Mouse (Mus musculus) gastrocnemius, postnatal 14 days (tissue): ENCODE measurements at regions not wholly inside any gene's neighbourhood (a gene's known extent, or its start where the extent isn't known, plus 50 kb on each side); places are given as distances from the start of the nearest gene placed in this dataset.

Source experiments
- DNase-seq: peaks from one replicate; pipeline ENCODE4 v3.0.0; 2021; ENCODE audit warnings: mixed read lengths
- intact Hi-C: fragments of 180-260 bp; cut with DNase I; formaldehyde crosslinking; loops from one replicate; pipeline ENCODE4 v1.15.1; 2025; ENCODE audit warnings: low total_unique reads

DNA sequence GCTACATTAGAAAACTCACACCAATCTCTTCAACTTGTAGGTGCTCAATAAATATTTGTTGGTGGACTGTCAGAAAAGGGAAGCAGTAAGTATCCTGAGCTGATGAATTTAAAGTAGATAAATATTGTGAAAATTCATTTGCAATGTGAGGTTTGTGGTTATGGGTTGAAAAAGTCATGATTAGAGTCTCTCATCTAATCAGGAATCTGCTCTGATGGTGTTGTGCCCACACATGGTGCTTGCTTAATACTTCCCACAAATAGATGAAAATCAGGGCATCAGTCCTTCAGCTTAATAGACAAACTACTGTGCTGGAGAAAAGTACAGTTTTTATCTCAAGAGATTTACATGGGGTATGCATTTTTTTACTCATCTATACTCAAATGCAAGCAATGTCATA is 59.9 kb downstream of the S1pr1 start:
- intact Hi-C loops, result loop anchor here (10.0 kb wide), 1 partner anchor 280 kb away; no protein-coding TSS in a partner anchor
- no peak for DNase-seq

DNA sequence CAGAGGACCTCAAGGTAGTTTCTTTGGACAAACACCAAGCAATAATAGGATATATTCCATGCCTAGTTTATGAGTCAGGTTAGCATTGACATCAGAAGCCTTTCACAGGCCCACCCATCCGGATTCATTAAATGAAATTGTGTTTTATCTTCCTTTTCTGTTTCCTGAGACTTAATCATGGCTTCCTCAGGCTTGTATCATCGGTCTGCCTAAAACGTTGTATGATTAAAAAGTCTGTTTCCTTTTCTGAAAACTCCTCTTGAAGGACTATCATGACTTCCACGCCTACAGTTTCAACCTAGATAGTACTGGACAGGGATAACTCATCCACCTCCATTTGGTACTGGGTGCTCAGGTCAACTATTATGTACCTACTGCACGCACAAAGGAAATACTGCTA is 62.6 kb downstream of the S1pr1 start:
- intact Hi-C loops, result loop anchor here (10.0 kb wide), 1 partner anchor 283 kb away; no protein-coding TSS in a partner anchor
- DNase-seq, result no peak

DNA sequence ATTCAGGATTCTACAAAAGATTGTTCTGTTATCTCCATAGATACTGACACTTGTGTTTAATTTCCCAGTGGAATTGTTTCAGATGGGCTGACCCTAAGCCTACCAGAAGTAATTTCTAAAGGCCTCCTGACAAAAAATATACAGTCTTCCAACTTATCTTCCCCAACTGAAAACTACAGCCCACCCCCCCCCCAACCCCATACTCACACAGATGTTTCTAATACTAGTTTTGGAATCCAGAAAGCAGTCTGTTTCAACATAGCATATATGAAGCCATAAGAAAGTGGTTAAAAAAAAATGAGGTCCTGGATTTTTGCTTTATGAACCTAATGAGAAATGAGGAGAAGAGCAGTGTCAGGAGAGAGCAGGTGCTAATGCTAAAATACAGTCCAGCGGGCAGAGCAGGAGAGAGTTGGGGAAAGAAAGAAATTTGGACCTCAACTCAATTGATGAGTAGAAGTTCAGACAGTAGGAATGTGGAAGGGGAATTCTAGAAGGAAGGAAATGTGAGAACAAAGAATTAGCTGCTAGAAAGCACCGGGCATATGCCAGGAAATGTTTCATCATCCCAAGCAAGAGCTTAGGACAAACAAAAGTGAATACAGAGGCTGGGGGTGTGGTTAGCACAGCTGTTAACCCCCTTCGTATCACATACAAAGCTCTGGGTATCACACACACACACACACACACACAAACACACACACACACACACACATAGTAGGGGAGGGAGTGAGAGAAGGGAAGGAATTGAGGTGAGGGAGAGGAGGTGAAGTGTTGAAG is 65.3 kb downstream of the S1pr1 start:
- DNase-seq, result no peak
- intact Hi-C loops, result loop anchor here (10.0 kb wide), 1 partner anchor 285 kb away; no protein-coding TSS in a partner anchor

DNA sequence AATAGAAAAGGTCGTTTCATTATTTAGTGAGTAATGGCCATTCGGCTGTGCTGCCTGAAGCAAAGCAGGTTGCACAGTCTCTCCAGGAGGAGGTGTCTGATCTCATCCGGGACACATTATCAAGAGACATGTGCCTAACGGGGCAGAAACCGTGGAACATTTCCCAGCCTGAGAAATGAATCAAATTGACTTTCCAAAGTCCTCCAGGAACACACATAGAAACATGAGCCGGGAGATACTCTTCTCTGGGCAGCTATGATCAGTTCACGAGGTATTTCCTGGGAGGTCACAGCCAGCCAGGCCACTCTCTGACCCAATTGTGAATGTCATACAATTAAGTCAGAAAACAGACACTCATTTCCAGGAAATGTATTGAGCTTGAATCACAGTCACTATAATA is 67.9 kb downstream of the S1pr1 start:
- DNase-seq, result no peak
- intact Hi-C loops, result no loop called here

DNA sequence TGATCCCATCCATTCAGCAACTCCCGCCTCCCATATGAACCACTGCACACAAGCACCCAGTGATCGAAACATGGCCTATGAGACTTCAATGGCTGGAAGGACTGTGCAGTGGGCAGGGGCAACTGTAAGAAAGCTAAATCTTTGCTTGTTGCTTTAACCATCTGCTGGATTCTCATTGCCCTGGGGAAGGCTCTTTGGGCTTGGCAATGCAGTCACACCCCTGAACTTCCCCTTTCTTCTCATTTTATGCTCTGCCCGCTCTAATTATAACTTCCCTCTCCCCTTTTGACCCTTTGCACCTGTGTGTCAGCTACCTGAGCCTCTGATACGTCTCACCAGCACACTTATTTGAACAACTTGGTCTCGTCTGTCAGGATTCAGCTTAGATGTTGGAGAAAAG is 70.6 kb downstream of the S1pr1 start:
- intact Hi-C loops, result no loop called here
- no peak for DNase-seq

DNA sequence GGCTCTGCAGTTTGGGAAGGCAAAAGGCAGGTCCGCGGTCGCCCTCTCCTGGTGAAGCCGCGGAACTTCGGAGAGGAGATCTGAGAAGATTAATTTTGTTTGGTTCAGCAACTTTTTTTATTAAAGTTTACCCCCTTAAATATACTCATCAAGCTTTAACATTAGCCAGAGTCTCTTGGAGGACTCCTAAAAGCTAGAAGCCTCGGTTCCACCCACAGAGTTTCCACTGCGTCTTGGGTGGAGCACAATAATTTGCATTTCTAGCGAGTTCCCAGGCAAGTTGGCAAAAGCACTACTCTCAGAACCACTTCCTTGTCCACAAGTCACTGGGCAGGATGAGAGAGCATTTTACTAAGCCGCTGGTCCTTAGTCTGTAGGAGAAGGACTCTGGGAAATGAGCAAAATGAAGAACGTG is 72.0 kb downstream of the S1pr1 start:
- intact Hi-C loops, result no loop called here
- peak; percentile 83 for DNase-seq

DNA sequence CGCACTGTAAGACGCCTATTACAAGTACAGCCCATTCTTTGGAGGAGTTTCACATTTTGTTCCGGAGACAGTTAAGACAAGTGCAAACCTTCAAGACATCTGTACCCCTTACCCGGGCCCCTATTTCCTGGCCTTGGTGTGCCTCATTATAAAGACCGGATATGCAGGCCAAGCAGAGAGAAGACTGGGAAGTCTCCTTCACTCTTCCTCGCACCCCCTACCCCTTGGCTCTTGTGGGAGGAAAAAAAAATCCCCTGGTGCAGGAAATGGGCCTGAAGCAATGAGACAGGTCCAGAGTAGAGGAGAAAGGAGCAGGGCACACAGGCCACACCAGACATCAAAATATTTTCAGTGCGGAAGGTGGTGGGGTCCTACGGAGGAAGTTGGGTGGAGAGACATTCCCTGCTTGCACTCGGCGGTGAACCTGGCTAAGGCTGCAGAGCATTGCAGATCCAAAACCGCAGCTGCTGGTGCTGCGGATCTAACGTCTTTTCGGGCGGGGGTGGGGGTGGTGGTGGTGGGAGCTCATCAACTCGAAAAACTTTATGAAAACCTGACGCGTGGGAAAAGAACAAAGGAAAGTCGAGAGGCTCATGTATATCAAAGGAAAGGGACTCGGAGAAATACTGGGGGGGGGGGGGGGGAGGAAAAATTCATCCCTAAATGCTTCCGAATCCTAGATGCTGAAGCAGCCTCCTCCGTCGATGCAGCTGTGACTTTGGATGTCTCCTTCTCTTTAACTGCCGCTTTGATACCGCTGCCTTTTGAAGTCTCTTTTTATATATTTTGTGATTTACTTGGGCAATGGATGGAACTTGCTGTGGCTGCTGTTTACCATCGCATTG is 72.6 kb downstream of the S1pr1 start:
- intact Hi-C loops, result no loop called here
- DNase-seq, result no peak

DNA sequence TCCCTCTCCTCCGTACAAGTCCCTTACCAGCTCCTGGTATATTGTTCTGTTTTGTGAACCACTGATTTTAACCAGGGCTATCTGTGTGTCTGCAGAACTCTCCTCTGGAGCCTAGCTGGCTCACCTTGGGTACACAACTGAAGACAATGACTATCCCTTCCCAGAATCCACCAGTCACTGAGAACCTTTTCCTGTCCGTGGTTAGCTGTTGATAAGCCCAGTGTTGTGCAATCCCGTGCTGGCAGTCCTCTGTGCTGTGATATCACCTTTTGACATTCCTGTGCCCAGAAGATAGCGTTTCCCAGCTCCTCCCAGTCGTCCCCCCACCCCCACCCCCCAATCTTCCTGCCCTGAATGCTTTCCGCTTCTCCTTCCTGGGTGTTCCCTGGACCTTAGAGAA is 73.5 kb downstream of the S1pr1 start:
- intact Hi-C loops, result loop anchor here (2.0 kb wide), 1 partner anchor 43 kb away; no protein-coding TSS in a partner anchor
- no peak for DNase-seq

DNA sequence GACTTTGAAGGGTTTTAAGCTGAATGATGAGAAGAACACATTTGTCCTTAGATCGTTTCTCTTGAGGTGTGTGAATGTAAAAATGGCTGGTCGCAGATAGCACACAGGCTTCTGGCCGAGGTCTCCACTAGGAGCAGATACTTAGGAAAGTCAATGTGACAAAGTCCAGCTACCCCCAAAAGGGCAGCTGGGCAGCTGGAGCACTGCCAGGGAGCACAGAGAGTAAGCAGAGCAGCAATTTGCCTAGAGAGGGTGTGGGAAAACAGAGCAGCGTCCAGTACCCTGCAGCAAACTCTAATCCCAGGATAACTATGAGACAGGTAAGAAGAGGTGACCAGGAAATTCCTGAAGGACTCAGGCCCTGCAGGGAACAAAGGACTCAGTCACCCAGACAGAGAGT is 79.4 kb downstream of the S1pr1 start:
- peak; percentile 11 for DNase-seq
- intact Hi-C loops, result no loop called here

DNA sequence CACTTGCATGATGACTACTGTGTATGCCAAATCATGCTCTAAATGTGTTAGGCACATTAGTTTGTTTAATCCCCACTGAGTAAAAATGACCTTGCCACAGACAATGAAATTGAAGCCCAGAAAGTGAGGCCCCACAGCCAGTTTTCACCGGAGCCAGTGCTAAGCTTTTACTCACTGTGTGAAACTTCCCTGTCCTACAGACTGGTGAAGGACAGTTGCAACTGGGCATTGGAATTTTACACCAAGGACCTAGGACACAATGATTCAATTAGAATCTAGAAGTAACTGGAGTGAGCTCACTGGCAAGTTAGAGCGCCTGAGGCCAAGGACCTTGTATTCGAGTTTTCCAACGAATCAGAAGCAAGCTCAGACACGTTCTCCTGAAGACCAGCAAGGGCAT is 79.8 kb downstream of the S1pr1 start:
- DNase-seq, result no peak
- intact Hi-C loops, result no loop called here

DNA sequence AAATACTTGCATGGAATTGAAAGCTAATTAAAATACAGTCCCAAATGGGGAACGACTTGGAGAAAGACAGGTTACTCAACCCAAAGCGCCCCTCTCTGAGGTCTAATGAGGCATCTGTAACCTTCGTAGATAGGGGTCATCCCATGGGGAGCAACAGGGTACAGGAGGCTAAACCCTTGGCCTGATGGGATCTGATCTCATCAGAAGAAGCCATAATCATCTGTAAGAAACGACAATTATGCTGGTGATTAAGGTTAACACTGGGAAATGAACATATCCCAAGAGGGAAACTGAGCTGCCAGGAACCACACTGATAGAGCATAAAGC is 82.5 kb downstream of the S1pr1 start:
- DNase-seq, result no peak
- intact Hi-C loops, result no loop called here

DNA sequence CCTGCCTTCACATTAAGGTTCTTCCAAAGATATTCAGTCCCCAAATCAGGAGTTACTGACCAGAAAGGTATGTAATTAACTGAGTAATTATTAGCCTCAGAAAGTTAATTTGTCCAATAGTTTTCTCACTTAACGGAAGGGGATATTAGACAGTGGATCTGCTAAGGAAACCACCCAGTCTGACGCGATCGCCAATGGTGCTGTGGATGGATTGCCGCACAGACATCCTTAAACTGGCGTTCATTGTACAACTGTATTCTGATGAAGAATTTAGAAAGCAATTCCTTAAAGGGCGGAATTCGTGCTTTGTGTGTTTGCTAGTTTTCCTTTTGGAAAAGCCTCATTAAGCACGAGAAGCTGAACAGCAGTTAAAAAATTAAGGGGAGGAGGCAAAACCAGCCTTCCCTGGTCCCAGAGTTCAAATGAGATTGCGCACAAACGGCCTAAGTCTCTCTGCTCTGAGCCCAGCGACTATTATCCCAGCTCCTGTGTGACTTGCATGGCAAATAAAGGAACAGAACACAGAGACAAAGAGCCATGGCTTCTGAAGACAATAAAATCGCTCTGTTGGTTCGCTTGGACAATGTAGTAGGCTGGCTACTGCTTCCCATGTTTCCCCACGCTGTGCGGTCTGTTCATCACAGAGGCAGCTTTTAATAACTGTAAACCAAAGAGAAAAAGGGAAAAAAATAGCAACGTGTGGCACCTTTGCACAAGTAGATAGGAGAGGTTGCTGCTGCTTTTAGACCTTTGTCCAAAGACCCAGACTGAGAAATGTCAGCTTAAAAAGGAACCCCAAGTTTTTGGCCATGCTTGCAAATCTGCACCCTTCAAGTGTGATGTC is 83.1 kb downstream of the S1pr1 start:
- no peak for DNase-seq
- intact Hi-C loops, result no loop called here

DNA sequence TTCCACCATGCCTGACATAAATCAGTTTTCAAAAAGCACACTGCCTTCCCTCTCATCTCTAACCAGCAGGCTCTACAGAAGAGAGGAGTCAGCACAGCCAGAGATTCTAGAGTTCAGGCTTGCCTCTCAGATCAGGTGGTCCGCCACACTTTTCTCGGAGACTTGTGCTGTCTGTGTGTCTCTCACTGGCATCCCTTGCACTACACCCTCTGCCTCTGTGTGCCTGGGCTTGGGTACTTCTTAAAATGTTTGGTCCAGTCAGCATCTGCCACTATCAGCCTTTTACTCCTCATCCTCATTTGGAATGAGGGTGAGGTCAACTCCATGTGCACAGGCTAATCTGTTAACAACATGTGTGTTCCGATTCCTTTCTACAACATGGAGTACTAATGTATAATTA is 92.0 kb downstream of the S1pr1 start:
- DNase-seq, result no peak
- intact Hi-C loops, result no loop called here

DNA sequence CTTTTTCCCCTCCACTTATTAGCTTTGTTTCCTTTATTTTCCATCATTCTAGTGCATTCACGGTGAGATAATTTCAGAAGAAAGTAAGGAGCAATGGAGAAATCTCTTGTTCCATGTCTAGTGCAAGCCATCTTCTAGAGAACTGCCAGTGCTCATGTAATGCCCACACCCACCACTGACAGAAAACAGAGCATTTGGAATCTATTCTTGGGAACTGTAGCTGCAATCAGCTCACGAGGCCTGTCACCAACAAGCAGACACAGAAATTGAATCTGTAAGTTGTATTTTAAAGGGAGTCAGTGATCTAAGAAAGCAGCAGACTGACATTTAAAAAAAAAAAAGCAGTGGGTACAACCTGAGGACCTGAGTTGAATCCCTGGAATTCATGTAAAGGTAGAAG is 92.6 kb downstream of the S1pr1 start:
- DNase-seq, result no peak
- intact Hi-C loops, result no loop called here

DNA sequence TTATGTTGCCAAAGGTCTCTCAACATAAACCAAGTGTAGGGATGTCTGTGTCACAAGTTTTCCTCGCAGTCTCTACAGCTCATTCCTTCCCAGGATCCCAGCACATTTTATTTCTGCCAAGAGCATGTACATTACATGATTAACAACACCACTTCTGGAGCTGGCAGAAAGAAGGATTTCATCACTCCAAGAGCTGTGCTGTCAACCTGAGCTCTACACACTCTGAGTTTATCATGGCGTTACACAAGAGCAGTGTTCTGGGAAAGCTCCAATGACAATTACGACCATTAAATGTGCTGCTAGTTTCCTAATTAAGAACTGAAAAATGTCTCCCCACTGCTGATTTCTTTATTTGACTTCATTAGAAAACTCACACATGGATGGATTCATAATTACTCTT is 94.9 kb downstream of the S1pr1 start:
- intact Hi-C loops, result no loop called here
- no peak for DNase-seq

DNA sequence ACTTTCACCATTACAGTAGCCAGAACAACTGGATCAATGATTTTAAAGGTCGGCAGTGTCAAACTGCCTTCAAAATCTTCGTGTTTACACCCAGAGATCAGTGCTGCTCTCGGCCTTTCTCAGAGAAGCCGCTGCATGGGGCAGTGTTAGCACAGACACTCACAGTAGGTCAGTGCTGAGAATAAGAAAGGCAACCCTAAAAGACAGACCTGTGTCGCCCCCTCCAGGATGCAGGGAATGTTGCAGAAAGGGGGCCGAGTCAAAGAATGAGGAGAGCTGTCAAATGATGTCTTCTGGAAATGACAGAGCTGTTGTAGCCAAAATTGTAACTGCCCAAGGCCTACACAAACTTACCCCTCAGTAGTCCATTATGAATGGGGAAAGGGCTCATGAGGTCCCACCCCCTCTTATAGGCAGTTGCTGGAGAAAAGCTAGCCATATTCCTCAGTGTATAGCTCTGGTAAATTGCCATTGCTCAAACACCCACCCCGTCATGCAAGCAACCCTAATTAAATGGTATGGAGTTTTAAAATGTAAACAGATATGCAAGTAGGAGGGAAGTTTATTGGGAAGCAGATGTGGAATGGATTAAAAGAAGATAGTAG is 98.8 kb downstream of the S1pr1 start:
- intact Hi-C loops, result no loop called here
- DNase-seq, result peak; percentile 5

DNA sequence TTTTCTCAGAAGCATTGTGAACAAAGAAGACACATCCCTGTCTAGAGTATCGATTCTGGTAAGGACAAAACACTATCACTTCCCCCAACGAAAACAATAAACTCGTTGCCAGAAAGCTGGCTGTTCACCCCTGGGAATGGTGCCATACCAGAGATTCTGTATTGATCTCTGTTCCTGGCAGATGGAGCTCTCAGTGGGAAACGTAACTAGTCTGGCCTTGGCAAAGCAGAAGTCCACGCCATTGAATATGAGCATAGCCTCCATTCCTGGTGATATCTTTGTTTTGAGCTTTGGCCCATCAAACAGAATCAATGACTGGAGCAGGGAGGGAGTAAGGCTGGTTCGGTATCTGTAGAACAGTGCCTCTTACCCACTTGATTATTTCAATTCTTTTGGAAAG is 102.0 kb downstream of the S1pr1 start:
- intact Hi-C loops, result no loop called here
- DNase-seq, result no peak

DNA sequence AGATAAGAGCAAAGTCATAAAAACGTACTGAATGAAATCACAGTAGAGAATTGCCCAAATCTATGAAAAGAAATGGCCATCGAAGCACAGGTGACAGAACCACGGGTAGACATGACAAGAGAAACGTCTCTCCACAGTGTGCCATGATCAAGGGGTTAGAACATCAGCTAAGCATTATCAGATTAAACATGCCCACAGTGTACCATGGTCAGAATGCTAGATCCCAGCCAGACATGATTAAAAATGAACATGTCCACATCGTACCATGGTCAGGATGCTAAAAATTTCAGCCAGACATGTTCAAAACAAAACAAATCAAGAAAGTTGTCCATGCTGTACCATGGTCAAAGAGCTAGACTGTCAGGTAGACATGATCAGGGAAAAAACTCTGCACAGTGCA is 106.8 kb downstream of the S1pr1 start:
- no peak for DNase-seq
- intact Hi-C loops, result no loop called here

DNA sequence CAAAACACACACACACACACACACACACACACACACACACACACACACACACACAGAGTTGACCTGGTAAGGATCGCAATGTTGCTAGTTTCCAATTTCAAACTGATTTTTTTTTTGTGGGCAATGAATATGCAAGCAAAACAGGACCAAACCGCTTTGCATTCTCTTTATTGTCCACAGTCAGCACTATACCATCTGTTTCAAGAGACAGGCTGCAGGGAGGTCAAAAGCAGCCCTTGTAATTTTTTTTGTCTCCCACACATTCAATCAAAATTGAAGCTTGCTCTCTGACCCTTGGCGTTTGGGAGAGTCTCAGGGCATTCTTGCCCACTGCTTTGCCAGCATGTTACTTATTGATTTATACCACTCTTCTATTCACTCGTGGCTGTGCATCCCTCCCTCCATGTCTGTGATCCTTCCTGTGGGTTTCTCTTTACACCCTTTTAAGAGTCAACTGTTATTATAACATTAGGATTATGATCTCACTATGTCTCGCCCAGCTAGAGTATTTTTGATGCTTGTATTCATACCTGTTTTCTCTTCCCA is 110.1 kb downstream of the S1pr1 start:
- no peak for DNase-seq
- intact Hi-C loops, result no loop called here
